Mouse (Mus musculus) v-Abl transformed pro-B cells (cell line): ENCODE data around the gene Irf2.

ENCODE experiments used
- in situ Hi-C, 2 experiments: fragments of 400-800 bp; cut with MboI; formaldehyde crosslinking; loops; one replicate each; pipeline ENCODE4 v1.15.1; 2025; ENCODE audit not compliant: unreplicated experiment in 2 of 2

The Irf2 gene

DNA sequence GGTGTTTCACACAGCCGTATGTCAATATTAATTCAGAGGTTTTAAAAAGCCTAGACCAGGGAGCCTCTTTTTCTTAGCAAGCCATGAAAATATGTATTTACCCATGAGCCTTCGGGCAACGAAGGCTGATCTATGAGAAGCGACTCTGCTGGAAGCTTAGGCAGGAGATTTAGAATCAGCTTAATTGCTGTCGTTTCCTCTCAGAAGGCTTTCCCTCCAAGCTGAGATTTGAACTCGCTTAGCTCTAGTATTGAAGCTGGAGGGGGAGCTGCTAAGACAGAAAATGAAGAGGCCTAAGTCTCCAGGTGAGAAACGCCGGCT lies 120.3 kb downstream of the Irf2 start:
- in situ Hi-C loops: no loop called here

GRCm38 (mm10) chr8:46862508-46862907 lies 123.0 kb downstream of the Irf2 start:
- in situ Hi-C loops: no loop called here

GRCm38 (mm10) chr8:46865428-46865827 lies 125.9 kb downstream of the Irf2 start:
- in situ Hi-C loops: no loop called here

DNA sequence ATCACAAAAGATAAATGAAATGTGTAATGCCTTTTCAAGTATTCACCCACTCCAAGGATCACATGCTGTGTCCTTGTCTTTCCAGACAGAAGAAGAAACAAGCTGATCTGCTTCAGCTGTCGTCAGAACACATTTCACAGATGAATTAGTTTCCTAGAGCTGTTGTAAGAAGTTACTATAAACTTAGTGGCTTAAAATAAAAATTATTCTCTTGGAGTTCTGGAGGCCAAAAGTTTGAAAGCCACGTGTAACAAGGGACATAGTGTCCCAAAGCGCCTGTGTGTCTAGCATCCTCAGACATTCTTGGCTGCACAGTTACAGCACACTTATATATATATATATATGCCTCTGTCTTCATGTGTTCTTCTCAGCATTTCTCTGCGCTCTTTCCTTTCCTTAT lies 127.9 kb downstream of the Irf2 start:
- in situ Hi-C loops: no loop called here

DNA sequence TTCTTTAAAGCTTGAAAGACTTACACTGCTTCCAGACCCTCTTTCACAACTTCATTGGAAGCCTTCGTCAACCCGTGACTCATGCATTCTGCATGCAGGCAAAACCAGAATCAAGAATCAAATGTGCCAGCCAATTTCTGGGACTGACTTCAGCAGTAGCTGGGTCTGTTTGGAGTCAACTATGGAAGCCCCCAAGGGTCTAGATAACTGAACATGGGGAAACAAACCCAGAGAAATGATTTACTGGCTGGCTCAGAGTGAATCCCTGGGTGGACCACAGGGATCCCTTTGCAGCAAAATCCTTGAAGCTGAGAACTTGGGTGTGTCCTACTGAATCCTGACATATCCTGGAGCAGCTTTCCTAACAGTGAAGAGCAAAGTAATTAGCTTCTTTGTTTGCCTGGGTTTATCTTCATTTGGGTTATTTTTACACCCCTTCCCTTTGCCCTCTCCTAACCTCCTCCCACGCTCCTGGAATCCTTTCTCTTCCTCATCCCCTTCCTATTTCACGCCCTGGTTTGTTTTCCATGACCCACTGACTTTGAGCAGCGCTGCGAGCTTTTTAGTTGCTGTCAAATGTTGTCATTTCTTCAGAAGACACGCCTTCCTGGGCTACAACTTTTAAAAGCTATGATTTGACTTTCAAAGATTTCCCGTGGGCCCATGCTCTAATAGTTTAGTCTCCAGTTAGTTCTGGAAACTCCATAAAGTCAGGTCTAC lies 129.0 kb downstream of the Irf2 start:
- in situ Hi-C loops: no loop called here

DNA sequence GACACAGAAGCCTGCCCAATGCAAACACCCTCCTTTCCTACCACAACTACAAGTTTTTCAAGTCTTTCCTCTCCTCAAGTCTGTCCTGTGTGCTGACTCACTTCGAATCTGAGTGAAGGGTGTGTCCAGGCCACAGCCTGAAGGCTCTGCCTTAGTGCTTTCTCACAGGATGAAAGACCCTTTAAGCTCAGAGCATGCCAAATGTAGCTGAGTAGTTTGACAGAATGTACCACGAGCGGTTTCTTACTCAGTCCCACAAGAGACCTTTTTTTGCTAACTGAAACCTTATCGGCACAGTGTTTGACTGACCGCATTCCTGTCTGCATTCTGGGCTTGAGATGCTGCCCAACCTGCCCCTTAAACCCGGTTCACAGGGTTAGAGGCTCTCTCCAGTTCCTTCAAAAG lies 130.0 kb downstream of the Irf2 start:
- in situ Hi-C loops: no loop called here

GRCm38 (mm10) chr8:46871086-46871485 lies 131.6 kb downstream of the Irf2 start:
- in situ Hi-C loops: no loop called here

DNA sequence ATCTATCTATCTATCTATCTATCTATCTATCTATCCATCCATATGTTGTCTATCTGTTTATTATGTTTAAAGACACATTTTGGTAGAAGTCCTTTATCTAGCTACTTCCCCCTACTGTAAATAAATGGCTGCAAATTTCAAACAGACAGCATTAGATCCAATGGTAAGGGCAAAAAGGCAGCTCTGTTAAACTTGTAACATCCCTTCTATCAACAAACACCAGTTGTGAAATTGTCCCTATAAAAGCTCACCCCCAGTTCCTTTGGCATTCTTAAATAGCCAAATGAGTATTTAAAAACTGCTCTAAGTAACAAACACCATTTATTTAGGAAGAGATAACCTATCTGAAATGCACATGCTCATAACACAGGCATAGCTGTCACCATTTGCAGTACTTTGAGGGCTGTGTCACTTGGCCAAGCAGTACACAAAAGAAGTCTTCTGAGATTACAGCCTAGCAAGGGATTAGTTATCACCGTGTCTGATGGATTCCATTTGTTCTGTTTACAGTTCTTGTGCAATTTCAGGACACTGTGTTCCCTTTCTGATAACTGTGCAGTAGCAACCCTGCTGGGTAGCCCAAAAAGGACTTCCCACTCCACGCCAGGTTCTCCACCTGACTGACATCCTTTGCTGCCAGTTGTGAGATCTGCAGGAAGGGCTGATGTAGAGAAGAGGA lies 136.2 kb downstream of the Irf2 start:
- in situ Hi-C loops: no loop called here

DNA sequence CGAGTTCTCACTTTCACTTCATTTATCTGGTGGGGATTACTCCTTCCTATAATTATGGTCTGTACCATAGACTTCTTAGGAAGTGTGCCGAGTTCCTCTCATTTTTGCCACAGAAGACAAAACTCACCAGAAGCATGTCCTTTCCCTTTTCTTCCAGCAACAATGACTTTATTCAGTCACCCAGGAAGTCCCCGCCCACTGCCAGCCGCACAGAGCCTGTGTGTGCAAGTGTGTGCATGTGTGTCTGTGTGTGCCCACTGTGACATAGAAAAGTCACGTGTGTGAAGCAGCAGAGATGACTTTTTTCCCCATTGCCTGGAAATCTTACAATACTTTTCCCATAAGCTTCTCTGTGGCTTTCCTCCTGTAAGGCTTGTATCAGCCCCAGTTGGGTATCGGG lies 141.8 kb downstream of the Irf2 start:
- in situ Hi-C loops: no loop called here

GRCm38 (mm10) chr8:46881755-46882419 lies 142.4 kb downstream of the Irf2 start:
- in situ Hi-C loops: no loop called here

DNA sequence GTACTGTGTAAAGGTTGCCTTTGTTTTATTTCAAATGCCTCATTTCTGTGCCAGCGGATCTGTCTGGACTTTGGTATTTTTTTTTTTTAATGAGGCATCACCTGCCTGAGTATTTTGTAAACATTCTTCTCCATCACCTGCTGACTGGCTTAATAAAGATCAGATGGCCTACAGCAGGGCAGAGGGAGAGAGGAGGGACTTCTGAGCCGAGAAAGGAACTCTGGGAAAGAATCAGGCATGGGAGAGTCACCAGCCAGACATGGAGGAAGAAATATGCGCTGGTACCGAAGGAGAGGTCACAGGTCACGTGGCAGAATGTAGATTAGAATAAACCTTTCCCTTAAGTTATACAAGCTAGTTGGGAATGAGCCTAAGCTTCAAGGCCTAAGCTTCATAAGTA lies 143.2 kb downstream of the Irf2 start:
- in situ Hi-C loops: no loop called here

DNA sequence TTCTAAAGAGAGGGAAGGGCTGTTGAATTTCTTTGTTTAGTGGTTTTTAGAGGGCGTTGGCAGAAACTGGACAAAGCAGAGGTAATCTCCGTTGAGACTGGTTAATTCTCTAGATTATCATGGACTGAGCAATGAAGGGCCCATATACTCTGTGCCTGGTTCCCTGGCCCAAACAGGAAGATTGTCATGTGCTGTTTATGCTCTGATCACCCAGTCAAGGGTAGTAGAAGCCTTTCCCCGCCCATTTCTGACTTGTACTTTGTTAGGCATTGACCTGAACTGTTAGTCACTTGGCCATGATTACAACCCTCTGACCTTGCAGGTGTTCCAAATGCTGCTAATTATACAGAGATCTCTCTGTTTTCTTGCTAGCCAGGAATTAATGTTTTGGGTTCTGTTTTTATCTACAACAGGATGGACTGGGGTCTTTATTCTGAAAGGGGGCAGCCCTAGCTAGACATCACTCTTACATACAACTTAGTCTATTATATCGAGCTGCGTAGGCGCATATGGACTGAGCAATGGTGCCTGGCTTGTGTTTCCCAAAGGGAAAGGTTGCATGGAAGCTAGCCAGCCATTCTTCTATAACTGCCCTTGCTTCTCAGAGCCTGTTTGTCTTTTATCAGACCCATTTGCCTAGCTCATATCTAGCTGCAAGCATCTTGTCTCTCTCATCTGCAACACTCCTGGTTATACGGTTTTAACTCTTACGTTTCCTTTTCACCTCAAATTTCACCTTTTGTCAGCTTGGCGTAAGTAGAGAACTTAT lies 143.9 kb downstream of the Irf2 start:
- in situ Hi-C loops: no loop called here

DNA sequence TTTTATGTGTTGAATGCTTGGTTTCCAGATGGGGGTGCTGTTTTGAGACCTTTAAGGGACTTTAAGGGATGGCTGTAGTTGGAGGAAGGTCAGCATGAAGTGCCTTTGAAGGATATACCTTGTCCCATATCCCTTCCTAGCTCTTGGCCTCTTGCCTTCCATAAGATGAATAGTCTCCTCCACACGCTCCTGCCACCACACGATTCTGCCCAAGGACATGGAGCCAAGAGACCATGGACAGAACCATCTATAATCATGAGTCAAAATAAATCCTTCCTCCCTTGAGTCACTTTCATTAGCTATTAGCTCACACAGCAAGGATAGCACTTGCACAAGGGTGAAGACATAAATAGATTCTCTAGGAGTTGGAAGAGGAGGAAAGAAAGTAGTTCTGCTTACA lies 146.3 kb downstream of the Irf2 start:
- in situ Hi-C loops: no loop called here

DNA sequence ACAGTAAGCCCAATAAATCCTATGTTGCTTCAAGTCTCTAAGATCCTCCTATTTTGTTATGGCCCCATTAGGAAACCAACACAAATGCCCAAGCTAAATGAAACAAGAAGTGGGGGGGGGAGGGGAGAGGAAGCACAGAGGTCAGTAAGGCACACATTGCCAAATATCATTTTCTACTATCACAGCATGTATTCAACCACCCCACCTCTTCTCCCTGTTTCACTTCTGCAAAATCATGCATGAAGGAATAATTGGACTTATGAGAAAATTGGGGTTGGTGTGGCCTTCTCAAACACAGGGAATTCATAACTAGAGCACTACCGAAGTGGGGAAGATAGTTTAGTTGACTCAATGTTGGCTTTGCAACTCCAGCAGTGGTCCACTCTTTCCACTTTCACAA lies 146.7 kb downstream of the Irf2 start:
- in situ Hi-C loops: no loop called here

- in situ Hi-C loops: no loop called here
Measured at GRCm38 (mm10) chr8:46887396-46887795, 147.9 kb downstream of the Irf2 start.

- in situ Hi-C loops: no loop called here
Measured at GRCm38 (mm10) chr8:46888575-46888974, 149.0 kb downstream of the Irf2 start.

GRCm38 (mm10) chr8:46890241-46890640 lies 150.7 kb downstream of the Irf2 start:
- in situ Hi-C loops: no loop called here

GRCm38 (mm10) chr8:46892511-46893273 lies 153.2 kb downstream of the Irf2 start:
- in situ Hi-C loops: no loop called here

- in situ Hi-C loops: no loop called here
Measured at GRCm38 (mm10) chr8:46894385-46894784, 154.9 kb downstream of the Irf2 start.

DNA sequence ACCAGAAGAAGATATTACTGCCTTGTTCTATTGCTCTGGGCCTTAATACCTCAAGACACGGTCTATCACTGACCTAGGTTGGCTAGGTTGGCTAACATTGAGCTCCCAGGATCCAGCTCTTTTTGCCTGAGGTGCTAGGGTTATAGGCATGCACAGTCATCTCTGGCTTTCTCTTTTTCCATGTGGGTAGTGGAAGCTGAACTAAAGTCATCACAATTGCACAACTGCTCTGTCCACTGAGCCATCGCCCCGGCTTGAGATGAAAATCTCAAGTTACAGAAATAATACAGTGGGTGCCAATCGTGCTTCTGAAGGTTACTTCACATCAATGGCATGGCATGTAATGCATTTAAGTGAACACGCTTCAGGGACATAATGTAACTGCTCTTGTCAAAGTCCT lies 156.5 kb downstream of the Irf2 start:
- in situ Hi-C loops: no loop called here

- in situ Hi-C loops: no loop called here
Measured at GRCm38 (mm10) chr8:46896704-46897103, 157.2 kb downstream of the Irf2 start.
